Mouse (Mus musculus): ENCODE results near the gene Gm42372. TPM values are rescaled to one million over a fixed set of nuclear protein-coding genes. Genes with fewer than 3 reads are reported as not detected.

Gm42372 gene
- polyA plus RNA-seq (2016; fragmentation: Nextera tagmentation; extraction: Ambion mirVana): 0.14 and 0.15 TPM in 2 replicates

DNA sequence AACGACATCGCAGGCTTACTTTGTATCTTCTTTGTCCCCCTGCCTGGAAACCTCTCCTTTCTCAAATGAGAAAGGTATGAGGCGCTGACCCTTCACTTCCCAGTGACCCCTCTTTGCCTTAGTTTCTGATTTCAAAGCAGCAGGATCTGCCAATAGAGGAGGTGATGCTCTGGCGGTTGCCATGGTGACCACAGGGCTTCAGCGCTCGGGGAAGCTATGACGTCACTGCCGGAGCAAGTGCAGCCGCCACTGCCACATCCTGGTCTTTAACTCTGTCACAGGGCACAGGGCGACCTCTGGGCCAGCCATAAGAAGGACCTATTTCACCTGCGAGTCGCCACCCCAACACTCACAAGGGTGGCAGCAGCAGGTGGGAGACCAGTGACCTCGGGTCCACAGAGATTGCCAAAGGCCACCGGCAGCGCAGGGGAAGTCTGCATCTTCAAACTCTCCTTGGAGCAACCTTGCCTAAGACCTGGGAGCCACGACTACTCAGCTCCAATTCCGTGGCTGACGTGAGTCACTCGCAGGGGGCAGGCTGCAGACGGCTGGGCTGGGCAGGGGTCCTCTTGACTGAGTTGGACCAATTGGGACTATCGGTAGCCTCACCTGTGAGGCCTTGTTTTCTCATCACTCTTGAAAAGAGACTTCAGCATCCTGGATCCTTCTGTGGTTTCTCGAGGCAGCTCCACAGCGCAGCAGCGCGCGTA is at the start of gene Gm42372:
Gene Gm42372, plus strand, starts transcription at position 228 of the 710 bp plus-strand sequence.
- Histone ChIP-seq H3K36me3 (no peaks in the 10 kb centered on the region), H3K9me3 (replicated peaks) (no peaks in the 10 kb centered on the region), H3K4me2 (peak within 1 kb of the TSS; percentile 46), H3K4me3 (0 out of 2 replicates have a peak within 1 kb of the TSS, but pooled peaks have one; percentile 5), H3K27ac (ENCODE audit: poor library complexity, severe bottlenecking) (no peak within 1 kb of the TSS), H3K9ac (no peak within 1 kb of the TSS), H3K27me3 (replicated peaks) (no peaks in the 10 kb centered on the region), H3K4me1 (replicated peaks) (peaks cover 30% of the 10 kb centered on the region)
- peak; percentile 47; the same call in 1 of the 2 replicates for ATAC-seq (ENCODE audit: insufficient number of reproducible peaks, low FRiP score)
- 29% methylated on average over 26 of the region's 26 CpGs for WGBS

DNA sequence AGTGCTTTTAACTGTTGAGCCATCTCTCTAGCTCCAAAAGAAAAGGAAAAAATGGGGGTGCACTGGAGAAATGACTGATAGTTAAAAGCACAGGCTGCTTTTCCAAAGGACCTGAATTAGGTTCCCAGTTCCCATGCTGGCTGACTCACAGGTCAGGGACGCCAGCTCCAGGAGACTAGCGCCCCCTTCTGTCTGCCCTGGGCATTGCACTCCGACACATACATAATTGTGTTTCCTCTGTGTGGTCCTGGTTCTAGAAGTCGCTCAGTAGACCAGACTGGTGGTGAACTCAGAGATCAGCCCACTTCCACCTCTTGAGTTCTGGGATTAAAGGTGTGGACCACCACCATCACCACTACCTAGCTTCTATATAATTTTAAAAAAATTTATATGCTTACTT is 45.6 kb upstream of the Gm42372 start:
- H3K4me1 ChIP-seq (replicated peaks): peaks cover 12% of the 10 kb centered on the region
- H3K9ac ChIP-seq: no peak overlapping the region
- ATAC-seq (ENCODE audit: insufficient number of reproducible peaks, low FRiP score): no peak
- H3K36me3 ChIP-seq: no peaks in the 10 kb centered on the region
- no peak overlapping the region for H3K4me2 ChIP-seq
- H3K27ac ChIP-seq (ENCODE audit: poor library complexity, severe bottlenecking): no peak overlapping the region
- no peaks in the 10 kb centered on the region for H3K9me3 ChIP-seq (replicated peaks)
- no peak overlapping the region for H3K4me3 ChIP-seq
- 47% methylated on average over 4 of the region's 4 CpGs for WGBS
- H3K27me3 ChIP-seq (replicated peaks): no peaks in the 10 kb centered on the region

GRCm38 (mm10) chr7:16938117-16938791 is 44.6 kb upstream of the Gm42372 start:
- Histone ChIP-seq H3K27me3 (replicated peaks) (no peaks in the 10 kb centered on the region), H3K4me3 (no peak overlapping the region), H3K36me3 (no peaks in the 10 kb centered on the region), H3K9ac (no peak overlapping the region), H3K9me3 (replicated peaks) (no peaks in the 10 kb centered on the region), H3K4me1 (replicated peaks) (peaks cover 12% of the 10 kb centered on the region), H3K27ac (ENCODE audit: poor library complexity, severe bottlenecking) (no peak overlapping the region), H3K4me2 (no peak overlapping the region)
- WGBS: 70% methylated on average over 17 of the region's 17 CpGs
- no peak for ATAC-seq (ENCODE audit: insufficient number of reproducible peaks, low FRiP score)

- Histone ChIP-seq H3K27ac (ENCODE audit: poor library complexity, severe bottlenecking) (peak overlapping the region; percentile 41; the same call in 1 of the 2 replicates), H3K4me2 (no peak overlapping the region), H3K9me3 (replicated peaks) (no peaks in the 10 kb centered on the region), H3K36me3 (no peaks in the 10 kb centered on the region), H3K9ac (no peak overlapping the region), H3K4me3 (no peak overlapping the region), H3K4me1 (replicated peaks) (peaks cover 18% of the 10 kb centered on the region), H3K27me3 (replicated peaks) (peaks cover 6% of the 10 kb centered on the region)
- ATAC-seq (ENCODE audit: insufficient number of reproducible peaks, low FRiP score): no peak
- 24% methylated on average over 7 of the region's 7 CpGs for WGBS
Observed at GRCm38 (mm10) chr7:16940292-16940691, 42.6 kb upstream of the Gm42372 start.

DNA sequence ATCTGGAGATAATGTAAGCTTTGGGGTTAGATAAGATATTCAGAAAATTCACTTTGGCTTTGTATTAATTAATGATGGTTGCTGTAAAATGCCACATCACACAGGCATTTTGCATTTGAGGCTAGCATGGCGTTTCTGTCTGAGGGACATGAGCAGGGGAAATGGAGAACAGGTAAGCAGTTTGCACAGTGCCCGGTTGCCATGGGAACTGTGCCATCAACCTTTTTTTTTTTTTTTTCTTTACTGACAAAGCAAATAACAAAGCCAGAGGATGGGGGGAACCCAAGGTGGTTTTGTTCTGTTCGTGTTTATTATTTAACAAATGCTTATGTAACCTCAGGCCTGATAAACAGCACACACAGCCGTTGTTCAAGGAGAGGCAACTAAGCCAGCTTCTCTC is 40.0 kb upstream of the Gm42372 start:
- Histone ChIP-seq H3K36me3 (no peaks in the 10 kb centered on the region), H3K4me1 (replicated peaks) (peaks cover 44% of the 10 kb centered on the region), H3K27ac (ENCODE audit: poor library complexity, severe bottlenecking) (no peak overlapping the region), H3K4me2 (no peak overlapping the region), H3K9ac (no peak overlapping the region), H3K27me3 (replicated peaks) (peaks cover 31% of the 10 kb centered on the region), H3K9me3 (replicated peaks) (no peaks in the 10 kb centered on the region), H3K4me3 (no peak overlapping the region)
- ATAC-seq (ENCODE audit: insufficient number of reproducible peaks, low FRiP score): no peak
- 62% methylated on average over 4 of the region's 4 CpGs for WGBS

DNA sequence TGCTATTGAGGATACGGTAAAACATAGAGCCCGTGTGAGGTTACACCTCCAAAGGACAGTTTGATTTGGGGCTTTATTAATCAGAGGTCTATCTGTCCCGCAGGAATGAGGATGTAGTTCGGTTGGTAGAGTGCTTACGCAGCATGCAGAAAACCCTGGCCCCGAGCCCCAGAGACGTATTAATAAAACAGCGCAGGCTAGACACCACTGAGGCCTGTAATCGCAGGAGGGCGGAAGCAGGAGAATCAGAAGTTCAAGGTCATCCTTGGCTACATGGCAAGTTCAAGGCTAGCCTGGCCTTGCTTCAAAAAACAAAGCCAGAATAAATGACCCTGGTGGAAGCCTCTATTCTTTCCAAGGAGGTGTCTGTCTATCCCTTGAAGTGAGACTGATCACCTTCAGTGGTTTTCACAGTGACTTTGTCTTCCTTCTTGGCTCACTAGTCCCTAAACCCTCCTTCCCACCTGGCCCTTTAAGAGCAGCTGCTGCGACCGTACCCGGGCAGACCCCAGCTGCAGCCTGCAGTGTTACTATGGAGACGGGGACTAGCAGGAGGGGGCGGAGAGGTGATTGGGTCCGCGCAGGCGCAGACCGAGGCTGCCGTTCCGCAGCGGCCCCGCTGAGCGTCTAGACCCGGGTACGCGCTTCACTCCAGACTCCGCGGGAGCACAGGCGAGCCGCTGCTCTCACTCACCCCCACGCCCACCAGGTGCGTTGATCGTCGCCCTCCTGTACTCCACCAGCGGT is 38.7 kb upstream of the Gm42372 start, which contains the start of gene Pnmal2:
Gene Pnmal2, plus strand, starts transcription at position 622 of the 747 bp plus-strand sequence.
- peak within 1 kb of the TSS; percentile 96 for H3K4me2 ChIP-seq
- H3K9me3 ChIP-seq (replicated peaks): no peaks in the 10 kb centered on the region
- peak; percentile 70; the same call in 1 of the 2 replicates for ATAC-seq (ENCODE audit: insufficient number of reproducible peaks, low FRiP score)
- peak within 1 kb of the TSS; percentile 75 for H3K9ac ChIP-seq
- no peak within 1 kb of the TSS for H3K27ac ChIP-seq (ENCODE audit: poor library complexity, severe bottlenecking)
- H3K36me3 ChIP-seq: no peaks in the 10 kb centered on the region
- H3K4me3 ChIP-seq: peak within 1 kb of the TSS; percentile 63
- peaks cover 41% of the 10 kb centered on the region for H3K27me3 ChIP-seq (replicated peaks)
- H3K4me1 ChIP-seq (replicated peaks): peaks cover 55% of the 10 kb centered on the region
- 16% methylated on average over 36 of the region's 36 CpGs for WGBS

- peak; percentile 9; the same call in 1 of the 2 replicates for ATAC-seq (ENCODE audit: insufficient number of reproducible peaks, low FRiP score)
- Histone ChIP-seq H3K4me1 (replicated peaks) (peaks cover 58% of the 10 kb centered on the region), H3K9me3 (replicated peaks) (no peaks in the 10 kb centered on the region), H3K27me3 (replicated peaks) (peaks cover 47% of the 10 kb centered on the region), H3K36me3 (no peaks in the 10 kb centered on the region), H3K4me3 (peak overlapping the region; percentile 63), H3K9ac (peak overlapping the region; percentile 75), H3K27ac (ENCODE audit: poor library complexity, severe bottlenecking) (no peak overlapping the region), H3K4me2 (peak overlapping the region; percentile 96)
- 2% methylated on average over 22 of the region's 22 CpGs for WGBS
Observed at GRCm38 (mm10) chr7:16944808-16945315, 38.0 kb upstream of the Gm42372 start.

DNA sequence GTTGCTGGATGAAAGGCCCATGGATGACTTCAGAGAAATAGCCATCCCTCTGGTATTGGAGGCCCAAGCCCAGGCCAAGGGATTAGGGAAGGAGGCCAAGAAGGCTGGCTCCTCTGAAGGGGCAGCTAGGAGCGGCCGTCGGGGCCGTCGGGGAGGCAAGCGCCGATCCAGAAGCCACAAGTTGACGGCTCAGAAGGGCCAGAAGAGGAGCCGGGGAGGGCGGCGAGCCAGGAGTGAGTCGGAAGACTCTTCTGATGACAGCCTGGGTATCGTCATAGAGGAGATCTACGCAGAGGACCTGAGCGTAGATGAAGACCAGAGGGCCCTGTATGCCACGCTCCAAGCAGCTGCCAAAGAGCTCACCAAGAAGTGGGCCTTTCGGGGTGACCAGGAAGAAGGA is 37.5 kb upstream of the Gm42372 start:
- Histone ChIP-seq H3K36me3 (no peaks in the 10 kb centered on the region), H3K9me3 (replicated peaks) (no peaks in the 10 kb centered on the region), H3K4me3 (peak overlapping the region; percentile 63), H3K4me1 (replicated peaks) (peaks cover 55% of the 10 kb centered on the region), H3K27me3 (replicated peaks) (peaks cover 48% of the 10 kb centered on the region), H3K9ac (no peak overlapping the region), H3K27ac (ENCODE audit: poor library complexity, severe bottlenecking) (no peak overlapping the region), H3K4me2 (peak overlapping the region; percentile 96)
- 10% methylated on average over 17 of the region's 17 CpGs for WGBS
- ATAC-seq (ENCODE audit: insufficient number of reproducible peaks, low FRiP score): no peak

- Histone ChIP-seq H3K36me3 (no peaks in the 10 kb centered on the region), H3K4me2 (peak overlapping the region; percentile 96), H3K27me3 (replicated peaks) (peaks cover 48% of the 10 kb centered on the region), H3K4me1 (replicated peaks) (peaks cover 51% of the 10 kb centered on the region), H3K27ac (ENCODE audit: poor library complexity, severe bottlenecking) (no peak overlapping the region), H3K4me3 (peak overlapping the region; percentile 63), H3K9ac (peak overlapping the region; percentile 49), H3K9me3 (replicated peaks) (no peaks in the 10 kb centered on the region)
- no peak for ATAC-seq (ENCODE audit: insufficient number of reproducible peaks, low FRiP score)
- 3% methylated on average over 53 of the region's 53 CpGs for WGBS
Observed at GRCm38 (mm10) chr7:16946441-16947348, 36.2 kb upstream of the Gm42372 start.

DNA sequence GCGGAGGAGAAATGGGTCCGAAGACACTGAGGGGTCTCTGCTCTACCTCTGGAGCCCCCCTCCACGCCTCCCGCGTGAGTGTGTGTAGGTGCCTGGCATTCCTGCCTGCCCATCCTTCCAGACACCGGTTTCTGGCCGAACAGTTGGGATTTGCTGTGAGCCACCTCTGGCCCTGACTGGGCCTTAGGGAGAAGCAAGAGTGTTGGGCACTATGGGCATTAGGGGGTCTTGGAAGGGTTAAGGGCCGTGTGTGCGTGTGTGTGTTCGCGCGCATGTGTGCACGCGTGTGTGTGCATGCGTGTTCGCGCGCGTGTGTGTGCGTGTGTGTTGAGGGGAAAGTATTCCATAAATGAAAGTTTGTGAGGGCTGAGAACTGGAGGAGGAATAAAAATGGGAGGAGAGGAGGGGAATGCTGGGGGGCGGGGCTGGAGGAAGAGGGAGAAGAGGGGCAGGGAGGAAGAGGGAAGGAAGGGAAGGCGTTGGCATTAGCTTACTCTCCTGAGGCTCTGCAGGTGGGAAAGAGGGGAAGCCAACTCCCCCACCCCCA is 35.5 kb upstream of the Gm42372 start:
- H3K27me3 ChIP-seq (replicated peaks): peaks cover 48% of the 10 kb centered on the region
- no peaks in the 10 kb centered on the region for H3K36me3 ChIP-seq
- no peak for ATAC-seq (ENCODE audit: insufficient number of reproducible peaks, low FRiP score)
- peak overlapping the region; percentile 49; the same call in 1 of the 2 replicates for H3K9ac ChIP-seq
- peak overlapping the region; percentile 63 for H3K4me3 ChIP-seq
- H3K27ac ChIP-seq (ENCODE audit: poor library complexity, severe bottlenecking): no peak overlapping the region
- peak overlapping the region; percentile 96 for H3K4me2 ChIP-seq
- WGBS: 17% methylated on average over 22 of the region's 22 CpGs
- peaks cover 51% of the 10 kb centered on the region for H3K4me1 ChIP-seq (replicated peaks)
- H3K9me3 ChIP-seq (replicated peaks): no peaks in the 10 kb centered on the region

All from heart, embryonic 12.5 days (tissue).